Mouse (Mus musculus) midbrain, postnatal 0 days (tissue): Measurements from ENCODE around the gene Fabp7. TPM values are rescaled to one million over a fixed set of nuclear protein-coding genes. Genes with fewer than 3 reads are reported as not detected.

ENCODE experiments used
- ATAC-seq: fragments of 200-750 bp; cut with Nextera tagmentation; 2 replicates; pipeline ENCODE4 v1.8.0; 2017; ENCODE audit warnings: moderate number of reproducible peaks, mild to moderate bottlenecking, moderate TSS enrichment, moderate library complexity; ENCODE audit not compliant: low FRiP score
- DNase-seq: peaks from one replicate; pipeline ENCODE4 v3.0.0-alpha.2; 2015; ENCODE audit warnings: low spot score
- H3K27ac ChIP-seq: fragments of 300-500 bp; sonication (generic); 2 replicates; pipeline ENCODE4 v1.5.1; 2014; ENCODE audit warnings: low read depth, mild to moderate bottlenecking, low read length, mixed read lengths
- H3K27me3 ChIP-seq: fragments of 300-500 bp; sonication (generic); 2 replicates; pipeline ENCODE4 v1.6.1; 2014; ENCODE audit warnings: low read length, control low read depth, mixed read lengths; ENCODE audit not compliant: insufficient read depth
- H3K36me3 ChIP-seq: fragments of 300-500 bp; sonication (generic); 2 replicates; pipeline ENCODE4 v1.6.1; 2014; ENCODE audit warnings: low read length, control low read depth, mixed read lengths; ENCODE audit not compliant: insufficient read depth
- H3K4me1 ChIP-seq: fragments of 300-500 bp; sonication (generic); 2 replicates; pipeline ENCODE4 v1.6.1; 2014; ENCODE audit warnings: mild to moderate bottlenecking, control low read depth, antibody characterized with exemption, low read length, mixed read lengths; ENCODE audit not compliant: insufficient read depth
- H3K4me2 ChIP-seq: fragments of 300-500 bp; sonication (generic); 2 replicates; pipeline ENCODE4 v1.6.1; 2014; ENCODE audit warnings: low read depth, mild to moderate bottlenecking, low read length, mixed read lengths; ENCODE audit not compliant: poor library complexity, severe bottlenecking
- H3K4me3 ChIP-seq: fragments of 300-500 bp; sonication (generic); 2 replicates; pipeline ENCODE4 v1.5.1; 2014; ENCODE audit warnings: low read depth, mild to moderate bottlenecking, low read length, moderate library complexity
- H3K9ac ChIP-seq: fragments of 300-500 bp; sonication (generic); replicated peaks from 2 replicates; pipeline ENCODE4 v1.6.1; 2014; ENCODE audit warnings: mild to moderate bottlenecking, low read length, moderate library complexity, mixed read lengths; ENCODE audit not compliant: poor library complexity, severe bottlenecking
- H3K9me3 ChIP-seq: fragments of 300-500 bp; sonication (generic); 2 replicates; pipeline ENCODE4 v1.6.1; 2016; ENCODE audit warnings: low read length, control low read depth
- CTCF ChIP-seq: IDR thresholded peaks from 2 replicates; pipeline ENCODE4 v1.5.1; 2016; ENCODE audit warnings: antibody characterized with exemption, mild to moderate bottlenecking
- WGBS: fragments of 180-500 bp; shearing (Covaris S2); extraction: QIAGEN DNeasy Blood & Tissue Kit; methylation state at CpG from one replicate; pipeline ENCODE4 v1.1.7; 2014; 5-methylcytosine and 5-hydroxymethylcytosine counted together
- polyA plus RNA-seq: library from polyadenylated mRNA; unstranded; fragments of >200 nt; fragmentation: Nextera tagmentation; extraction: Ambion mirVana; gene quantifications from 2 replicates; pipeline ENCODE4 v1.2.1, GENCODE M21; 2015
- total RNA-seq: library from RNA; depleted of rRNA; stranded (reverse); fragments of >200 nt; gene quantifications from 2 replicates; pipeline ENCODE4 v1.2.3, GENCODE M21; 2014

Fabp7 gene
- total and polyA plus RNA-seq, 2 experiments from 2014 or later: 717 to 2,744 TPM

DNA sequence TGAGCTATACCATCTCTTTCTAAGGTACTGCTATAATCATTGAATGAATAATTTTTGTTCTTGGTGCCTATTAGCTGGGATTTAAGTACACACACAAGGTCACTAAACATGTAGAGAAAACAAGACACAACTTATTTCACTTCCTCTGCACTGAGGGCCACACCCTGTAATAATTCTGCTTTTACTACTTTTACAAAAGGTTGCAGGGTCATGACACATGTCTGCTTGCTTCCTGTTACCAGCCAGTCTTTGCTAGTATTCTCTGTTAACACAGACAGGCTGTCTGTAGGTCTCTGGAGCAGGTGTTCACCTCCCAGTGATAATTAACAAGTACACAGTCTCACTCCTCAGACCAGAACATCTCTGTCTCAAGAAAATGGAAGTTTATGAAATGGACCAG lies 39.2 kb upstream of the Fabp7 start:
- no peak for DNase-seq
- no peak overlapping the region for H3K9ac ChIP-seq

DNA sequence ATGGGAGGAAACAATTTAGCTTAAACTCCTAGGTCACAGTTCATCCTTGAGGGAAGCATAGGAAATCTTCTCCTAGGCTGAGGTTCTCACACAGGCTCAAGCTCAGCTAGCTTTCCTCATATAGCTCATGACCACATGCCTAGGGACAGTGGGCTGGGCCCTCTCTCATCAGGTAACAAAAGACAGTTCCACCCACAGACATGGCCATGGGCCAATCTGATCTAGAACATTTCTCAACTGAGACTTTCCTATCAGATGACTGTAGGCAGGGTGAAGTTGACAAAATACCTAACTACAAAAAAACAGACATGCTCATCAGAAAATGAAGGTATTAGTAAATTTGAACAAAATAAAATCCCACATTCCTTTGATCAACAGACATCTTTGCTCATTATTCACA lies 37.6 kb upstream of the Fabp7 start:
- no peak for DNase-seq
- H3K27ac ChIP-seq: no peak overlapping the region
- no peak for TF ChIP-seq CTCF
- H3K9ac ChIP-seq: no peak overlapping the region
- H3K36me3 ChIP-seq: no peaks in the 10 kb centered on the region
- H3K27me3 ChIP-seq: no peaks in the 10 kb centered on the region
- H3K4me2 ChIP-seq: no peak overlapping the region
- no peak overlapping the region for H3K4me3 ChIP-seq
- ATAC-seq: no peak
- H3K9me3 ChIP-seq: no peaks in the 10 kb centered on the region
- no peaks in the 10 kb centered on the region for H3K4me1 ChIP-seq

More for the DNA sequence above, 39.2 kb upstream of the Fabp7 start:
- no peaks in the 10 kb centered on the region for H3K4me1 ChIP-seq
- no peak overlapping the region for H3K4me2 ChIP-seq
- no peaks in the 10 kb centered on the region for H3K36me3 ChIP-seq
- no peak overlapping the region for H3K27ac ChIP-seq
- H3K27me3 ChIP-seq: no peaks in the 10 kb centered on the region
- H3K9me3 ChIP-seq: no peaks in the 10 kb centered on the region
- ATAC-seq: no peak
- no peak for TF ChIP-seq CTCF
- H3K4me3 ChIP-seq: no peak overlapping the region

DNA sequence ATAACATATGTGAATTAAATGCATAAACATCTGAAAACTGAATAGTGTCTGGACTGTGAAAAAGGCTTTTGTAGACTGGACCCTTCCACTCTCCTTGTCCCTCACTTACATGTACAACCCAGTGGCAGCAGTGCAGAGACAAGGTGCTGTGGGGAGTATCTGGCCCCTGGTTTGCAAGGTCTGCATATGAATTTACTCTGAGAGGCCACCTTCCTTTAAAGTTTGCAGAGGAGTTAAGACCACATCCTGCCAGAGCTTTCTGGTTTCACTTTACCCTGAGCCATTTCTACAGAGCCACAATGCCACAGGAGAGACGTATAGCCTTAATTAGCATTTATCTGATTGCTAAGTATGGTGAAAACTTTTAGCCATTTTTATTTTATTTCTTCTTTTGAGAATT lies 31.3 kb upstream of the Fabp7 start:
- Histone ChIP-seq H3K4me1 (no peaks in the 10 kb centered on the region), H3K4me2 (no peak overlapping the region), H3K9ac (no peak overlapping the region), H3K9me3 (no peaks in the 10 kb centered on the region), H3K36me3 (no peaks in the 10 kb centered on the region), H3K4me3 (no peak overlapping the region), H3K27me3 (no peaks in the 10 kb centered on the region), H3K27ac (no peak overlapping the region)
- ATAC-seq: no peak
- no peak for TF ChIP-seq CTCF
- DNase-seq: no peak
- 88% methylated on average over 1 of the region's 1 CpGs for WGBS

DNA sequence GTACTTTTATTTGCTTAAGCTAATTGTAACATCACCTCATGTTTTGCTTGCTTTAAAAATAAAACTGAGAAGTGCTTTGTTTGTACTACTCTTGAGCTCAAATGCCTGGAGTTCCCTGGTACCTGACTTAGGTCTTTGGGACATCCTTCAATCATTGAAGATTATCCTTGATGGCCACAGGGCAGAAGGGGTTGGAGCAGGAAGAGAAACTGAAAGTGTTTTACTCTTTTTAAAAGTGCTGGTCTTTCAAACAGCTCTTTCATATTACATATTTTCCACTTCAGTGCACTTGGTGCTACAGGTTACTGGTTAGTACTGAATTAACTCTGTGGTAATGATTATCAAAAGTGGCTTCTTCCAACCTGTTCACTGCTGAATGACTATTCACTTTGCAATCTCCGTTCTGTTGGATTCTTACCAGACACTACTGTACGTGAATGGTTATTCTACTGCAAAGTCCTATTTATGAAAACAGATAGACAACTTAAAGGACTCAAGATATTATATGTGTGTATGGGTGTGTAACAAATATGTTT lies 29.4 kb upstream of the Fabp7 start:
- DNase-seq: no peak
- no peak for TF ChIP-seq CTCF
- no peaks in the 10 kb centered on the region for H3K27me3 ChIP-seq
- no peaks in the 10 kb centered on the region for H3K4me1 ChIP-seq
- no peaks in the 10 kb centered on the region for H3K36me3 ChIP-seq
- peaks cover 6% of the 10 kb centered on the region; the same call in 1 of the 2 replicates for H3K9me3 ChIP-seq
- H3K9ac ChIP-seq: no peak overlapping the region
- 96% methylated on average over 2 of the region's 2 CpGs for WGBS
- no peak overlapping the region for H3K27ac ChIP-seq
- H3K4me2 ChIP-seq: no peak overlapping the region
- no peak for ATAC-seq
- no peak overlapping the region for H3K4me3 ChIP-seq

DNA sequence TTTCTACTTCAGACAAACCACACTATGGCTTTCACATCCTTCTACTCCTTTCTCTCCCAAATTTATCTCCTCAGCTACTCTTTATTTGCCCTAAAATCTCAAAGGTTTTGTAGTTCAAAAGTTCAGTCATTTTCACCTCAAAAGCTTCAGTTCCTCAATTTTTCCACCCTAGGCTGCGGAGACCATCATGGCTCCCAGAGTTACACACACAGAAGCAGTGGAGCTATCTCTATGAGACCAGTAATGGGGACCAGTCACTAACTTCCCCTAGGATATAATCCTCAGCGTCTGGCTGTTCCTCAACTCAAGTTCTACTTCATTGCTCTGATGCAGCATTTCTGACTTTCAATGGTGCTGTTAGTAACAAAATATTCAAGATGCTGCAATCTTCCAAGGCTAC lies 25.7 kb upstream of the Fabp7 start:
- WGBS: 96% methylated on average over 2 of the region's 2 CpGs
- ATAC-seq: no peak
- TF ChIP-seq CTCF: no peak

DNA sequence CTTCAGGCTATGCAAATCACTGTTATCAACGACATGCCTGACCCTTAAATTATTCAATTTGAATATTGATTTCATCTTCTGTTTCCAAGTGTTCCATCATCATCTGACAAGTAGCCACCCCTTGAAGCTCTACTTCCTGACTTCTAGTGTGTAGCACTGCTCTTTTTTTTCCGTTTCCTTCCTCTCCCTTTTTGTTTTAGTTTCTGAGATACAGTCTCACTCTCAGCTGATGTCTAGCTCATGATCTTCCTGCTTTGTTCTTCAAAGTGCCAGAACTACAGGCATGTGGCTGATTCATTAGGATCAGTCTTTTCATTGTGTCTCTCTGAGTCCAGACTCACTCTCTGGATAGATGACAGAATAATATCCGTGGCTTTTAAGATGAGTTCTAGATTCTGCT lies 24.0 kb upstream of the Fabp7 start:
- no peak overlapping the region for H3K27ac ChIP-seq
- no peak for TF ChIP-seq CTCF
- H3K9me3 ChIP-seq: peaks cover 6% of the 10 kb centered on the region; the same call in 1 of the 2 replicates
- no peaks in the 10 kb centered on the region for H3K27me3 ChIP-seq
- no peak overlapping the region for H3K4me2 ChIP-seq
- WGBS: 76% methylated on average over 3 of the region's 3 CpGs
- no peaks in the 10 kb centered on the region for H3K36me3 ChIP-seq
- no peaks in the 10 kb centered on the region for H3K4me1 ChIP-seq
- ATAC-seq (no peak), DNase-seq (no peak)
- H3K9ac ChIP-seq: no peak overlapping the region
- H3K4me3 ChIP-seq: no peak overlapping the region

More for the DNA sequence above, 25.7 kb upstream of the Fabp7 start:
- no peak for DNase-seq
- no peak overlapping the region for H3K4me3 ChIP-seq
- H3K27ac ChIP-seq: no peak overlapping the region
- H3K27me3 ChIP-seq: no peaks in the 10 kb centered on the region
- H3K36me3 ChIP-seq: no peaks in the 10 kb centered on the region
- peaks cover 6% of the 10 kb centered on the region; the same call in 1 of the 2 replicates for H3K9me3 ChIP-seq
- H3K4me2 ChIP-seq: no peak overlapping the region
- H3K4me1 ChIP-seq: no peaks in the 10 kb centered on the region
- H3K9ac ChIP-seq: no peak overlapping the region
